Mouse (Mus musculus): ENCODE data around the gene Pak2.

DNA sequence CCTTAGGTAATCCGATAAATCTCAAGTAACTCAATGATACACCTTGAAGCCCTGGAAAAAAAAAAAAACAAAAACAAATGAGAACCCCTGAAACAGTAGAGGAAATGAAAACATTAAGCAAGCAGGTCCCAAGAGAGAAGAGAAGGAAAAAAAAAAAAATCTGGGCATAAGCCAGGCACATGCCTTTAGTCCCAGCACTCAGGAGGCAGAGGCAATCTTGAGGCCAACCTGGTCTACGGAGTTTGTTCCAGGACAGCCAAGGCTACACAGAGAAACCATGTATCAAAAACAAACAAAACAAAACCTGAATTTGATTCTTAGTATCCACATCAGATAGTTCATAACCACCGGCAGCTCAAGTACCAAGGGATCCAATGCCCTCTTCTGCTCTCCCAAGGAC is 74.4 kb downstream of the Pak2 start:
- TF ChIP-seq CTCF (IDR thresholded peaks at IDR 0.05; ENCODE audit: extremely low read depth, insufficient read depth, insufficient read length, insufficient replicate concordance) (no peak), POLR2A (IDR thresholded peaks at IDR 0.05; ENCODE audit: low read depth, low read length) (no peak)

All from spleen, adult 2 months (tissue).